Mouse (Mus musculus): Measurements from ENCODE around the gene Cd300lg.

DNA sequence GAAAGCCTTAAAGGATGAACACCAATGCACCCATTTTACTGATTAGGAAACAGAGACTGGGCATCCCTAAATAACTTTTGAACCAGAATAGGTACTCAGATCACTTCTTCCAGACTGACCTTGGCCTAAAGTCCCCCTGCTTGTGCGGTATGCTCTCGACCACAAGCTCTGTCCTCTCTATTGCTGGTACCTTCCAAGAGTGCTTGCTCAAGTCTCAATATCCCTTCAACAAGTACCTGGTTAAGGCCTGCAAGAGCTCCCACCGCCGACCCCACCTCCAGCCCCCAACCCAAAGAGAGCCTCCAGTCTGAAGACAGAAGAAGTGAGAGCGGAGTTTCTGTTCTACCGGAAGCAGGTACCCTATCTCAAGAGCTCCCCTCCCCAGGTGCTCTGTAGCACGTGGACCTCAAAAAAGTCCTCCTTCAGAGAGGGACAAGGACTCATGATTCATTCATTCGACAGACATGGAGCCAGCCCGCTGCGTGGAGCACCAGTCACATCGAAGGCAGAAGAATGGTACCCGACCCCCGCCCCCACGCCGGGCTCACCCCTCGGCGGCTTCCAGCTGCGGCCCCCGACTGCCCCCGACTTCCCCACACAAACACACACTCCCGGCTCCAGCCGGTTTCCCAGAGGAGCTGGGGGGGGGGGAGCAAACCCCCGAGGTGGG is 15.2 kb upstream of the Cd300lg start:
- TF ChIP-seq POLR2A (IDR thresholded peaks at IDR 0.05; ENCODE audit: insufficient read length, low read depth) = no peak
- no peak for TF ChIP-seq USF1 (IDR thresholded peaks at IDR 0.05; ENCODE audit: low read depth)
- no peak for TF ChIP-seq REST (IDR thresholded peaks at IDR 0.05; ENCODE audit: insufficient read depth, insufficient read length)
- TF ChIP-seq MAX (IDR thresholded peaks at IDR 0.05; ENCODE audit: low read depth) = no peak
- no peak for TF ChIP-seq POLR2AphosphoS2 (IDR thresholded peaks at IDR 0.05; ENCODE audit: insufficient read length, low read depth)
- no peak for TF ChIP-seq E2F4 (IDR thresholded peaks at IDR 0.05; ENCODE audit: insufficient read depth)
- TF ChIP-seq SRF (IDR thresholded peaks at IDR 0.05; ENCODE audit: control insufficient read depth, insufficient read length, low read depth) = no peak
- TF ChIP-seq TCF3 (IDR thresholded peaks at IDR 0.05; ENCODE audit: insufficient read length, low read depth) = no peak
- no peak for TF ChIP-seq CEBPB (IDR thresholded peaks at IDR 0.05; ENCODE audit: insufficient read depth, poor library complexity, severe bottlenecking)
- TF ChIP-seq TCF12 (IDR thresholded peaks at IDR 0.05; ENCODE audit: insufficient read depth, poor library complexity, severe bottlenecking) = no peak
- TF ChIP-seq MYOD1 (IDR thresholded peaks at IDR 0.05; ENCODE audit: control insufficient read depth in 1 of 3, insufficient read length in 2 of 3, low read depth in 2 of 3) = no peak
- TF ChIP-seq MYOG (IDR thresholded peaks at IDR 0.05; ENCODE audit: control insufficient read depth in 1 of 3, insufficient read depth in 1 of 3, insufficient read length in 2 of 3, low read depth in 2 of 3) = no peak

Measured in myocyte (in vitro differentiated cells).